Mouse (Mus musculus) CH12.LX (cell line): ENCODE measurements at regions not wholly inside any gene's neighbourhood (a gene's known extent, or its start where the extent isn't known, plus 50 kb on each side); places are given as distances from the start of the nearest gene placed in this dataset.

Source experiments
- CHD1 ChIP-seq: IDR thresholded peaks from 2 replicates; pipeline ENCODE4 v1.6.1; 2012; ENCODE audit warnings: low read depth, low read length, improper control_type of control experiment, inconsistent platforms
- CHD2 ChIP-seq: IDR thresholded peaks from 2 replicates; pipeline ENCODE4 v1.6.1; 2011; ENCODE audit warnings: low read length, improper control_type of control experiment
- CTCF ChIP-seq, 2 experiments: IDR thresholded peaks in 1 of 2; conservative IDR thresholded peaks in 1 of 2; 2 replicates each; pipeline ENCODE4 v1.5.1; 2011 to 2012; ENCODE audit warnings: low read depth in 2 of 2, low read length in 2 of 2, improper control_type of control experiment in 1 of 2, inconsistent platforms in 1 of 2, mild to moderate bottlenecking in 1 of 2, moderate library complexity in 1 of 2
- EP300 ChIP-seq: IDR thresholded peaks from 2 replicates; pipeline ENCODE4 v1.6.1; 2011; ENCODE audit warnings: low read length, improper control_type of control experiment
- MAX ChIP-seq: IDR thresholded peaks from 2 replicates; pipeline ENCODE4 v1.6.1; 2011; ENCODE audit warnings: low read length, improper control_type of control experiment
- MXI1 ChIP-seq: IDR thresholded peaks from 2 replicates; pipeline ENCODE4 v1.6.1; 2011; ENCODE audit warnings: mild to moderate bottlenecking, low read depth, low read length, improper control_type of control experiment
- POLR2A ChIP-seq: IDR thresholded peaks from 2 replicates; pipeline ENCODE4 v1.6.1; 2011; ENCODE audit warnings: low read depth, mild to moderate bottlenecking, improper control_type of control experiment, low read length
- RCOR1 ChIP-seq: conservative IDR thresholded peaks from 2 replicates; pipeline ENCODE4 v1.6.1; 2012; ENCODE audit warnings: low read depth, mild to moderate bottlenecking, inconsistent platforms, low read length, improper control_type of control experiment
- SMC3 ChIP-seq: IDR thresholded peaks from 2 replicates; pipeline ENCODE4 v1.6.1; 2011; ENCODE audit warnings: low read depth, low read length, improper control_type of control experiment
- TCF12 ChIP-seq: IDR thresholded peaks from 2 replicates; pipeline ENCODE4 v1.6.1; 2014; ENCODE audit warnings: low read depth, mild to moderate bottlenecking, inconsistent platforms, low read length, improper control_type of control experiment
- UBTF ChIP-seq: IDR thresholded peaks from 2 replicates; pipeline ENCODE4 v1.6.1; 2012; ENCODE audit warnings: low read depth, mild to moderate bottlenecking, inconsistent platforms, low read length, improper control_type of control experiment, moderate library complexity
- ZC3H11A ChIP-seq: IDR thresholded peaks from 2 replicates; pipeline ENCODE4 v1.6.1; 2012; ENCODE audit warnings: low read depth, mild to moderate bottlenecking, inconsistent platforms, low read length, improper control_type of control experiment
- ZNF384 ChIP-seq: IDR thresholded peaks from 2 replicates; pipeline ENCODE4 v1.6.1; 2012; ENCODE audit warnings: low read depth, low read length, improper control_type of control experiment, inconsistent platforms

- TF ChIP-seq CTCF (conservative IDR thresholded peaks at IDR 0.05 in 1 of 2, IDR thresholded peaks at IDR 0.05 in 1 of 2; ENCODE audit: low read depth in 2 of 2, low read length in 2 of 2) (no peak), CHD2 (no peak), UBTF (no peak), POLR2A (no peak), EP300 (no peak), ZC3H11A (no peak), MAX (no peak), MXI1 (no peak), ZNF384 (no peak), SMC3 (no peak), RCOR1 (no peak), TCF12 (no peak), CHD1 (no peak)
These were observed 415.9 kb downstream of the Slc22a22 start for GRCm38 (mm10) chr15:57061502-57061901.
